Mouse (Mus musculus): Measurements from ENCODE around the gene Gdi2.

The Gdi2 gene

GRCm38 (mm10) chr13:3563130-3563529 is 25.3 kb downstream of the Gdi2 start:
- DNase-seq: no peak

GRCm38 (mm10) chr13:3563953-3564352 is 26.1 kb downstream of the Gdi2 start:
- no peak for DNase-seq

- DNase-seq: no peak
Observed at GRCm38 (mm10) chr13:3590789-3591188, 52.9 kb downstream of the Gdi2 start.

- peak; percentile 23 for DNase-seq
Observed at GRCm38 (mm10) chr13:3594311-3594710, 56.4 kb downstream of the Gdi2 start.

- DNase-seq: no peak
Observed at GRCm38 (mm10) chr13:3596232-3596631, 58.4 kb downstream of the Gdi2 start.

GRCm38 (mm10) chr13:3609780-3610117 is 71.9 kb downstream of the Gdi2 start:
- DNase-seq: no peak

- peak; percentile 36 for DNase-seq
Observed at GRCm38 (mm10) chr13:3610118-3610794, 72.4 kb downstream of the Gdi2 start.

- peak; percentile 99 for DNase-seq
Observed at GRCm38 (mm10) chr13:3610795-3611438, 73.1 kb downstream of the Gdi2 start, which contains the start of gene Fam208b. Fam208b (minus strand) TSS chr13:3611108.
